Mouse (Mus musculus): Measurements from ENCODE around the gene Ccr5.

- TF ChIP-seq CTCF (IDR thresholded peaks at IDR 0.05; ENCODE audit: low read depth) (no peak), EP300 (IDR thresholded peaks at IDR 0.05; ENCODE audit: low read depth) (no peak)
Measured at GRCm38 (mm10) chr9:124126373-124126772, 5.0 kb downstream of the Ccr5 start.

Data from liver, embryonic 14.5 days (tissue).